Mouse (Mus musculus) frontal cortex, postnatal 10 days (tissue): ENCODE data around the gene Arg1.

Experiments
- DNase-seq, 2 experiments: peaks; one replicate each; pipeline ENCODE4 v3.0.0; 2022; ENCODE audit warnings: low spot score in 2 of 2, mixed read lengths in 1 of 2

Arg1 gene

DNA sequence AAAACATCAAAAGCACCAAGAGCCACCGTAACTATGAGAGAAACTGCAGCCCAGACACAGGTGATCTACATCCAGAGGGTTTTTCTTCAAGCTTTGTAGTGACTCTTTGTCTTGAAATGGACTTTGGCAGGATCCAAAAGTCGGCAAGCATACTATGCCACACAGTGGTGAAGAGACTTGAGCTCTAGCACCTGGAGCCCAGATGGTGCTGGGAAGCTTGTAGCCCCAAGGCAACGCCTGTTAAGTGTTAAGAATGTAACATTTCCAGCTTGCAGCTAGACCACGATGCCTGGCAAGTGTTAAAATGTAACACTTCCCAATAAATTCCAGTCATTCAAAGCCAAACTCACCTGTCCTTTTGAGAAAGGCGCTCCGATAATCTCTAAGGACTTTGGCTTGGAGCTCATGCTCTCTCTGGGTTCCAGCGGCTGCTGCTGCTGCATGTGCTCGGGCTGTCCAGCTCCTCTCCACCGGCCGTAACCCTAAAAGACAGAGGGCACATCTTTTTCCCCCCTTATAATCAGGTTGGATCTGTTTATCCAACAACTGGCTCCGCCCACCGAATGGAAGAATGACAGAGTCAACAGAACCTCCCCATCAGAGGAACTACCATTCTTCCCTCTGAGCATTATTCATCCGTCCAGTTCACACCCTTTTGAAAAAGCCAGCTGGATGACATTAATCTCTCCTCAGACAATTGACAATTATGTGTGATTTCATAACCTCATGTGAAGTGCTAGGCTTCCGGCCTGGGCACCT is at the start of gene Arg1:
Gene Arg1 (minus strand): TSS at position 523 of the 759 bp plus-strand sequence.
- no peak for DNase-seq

DNA sequence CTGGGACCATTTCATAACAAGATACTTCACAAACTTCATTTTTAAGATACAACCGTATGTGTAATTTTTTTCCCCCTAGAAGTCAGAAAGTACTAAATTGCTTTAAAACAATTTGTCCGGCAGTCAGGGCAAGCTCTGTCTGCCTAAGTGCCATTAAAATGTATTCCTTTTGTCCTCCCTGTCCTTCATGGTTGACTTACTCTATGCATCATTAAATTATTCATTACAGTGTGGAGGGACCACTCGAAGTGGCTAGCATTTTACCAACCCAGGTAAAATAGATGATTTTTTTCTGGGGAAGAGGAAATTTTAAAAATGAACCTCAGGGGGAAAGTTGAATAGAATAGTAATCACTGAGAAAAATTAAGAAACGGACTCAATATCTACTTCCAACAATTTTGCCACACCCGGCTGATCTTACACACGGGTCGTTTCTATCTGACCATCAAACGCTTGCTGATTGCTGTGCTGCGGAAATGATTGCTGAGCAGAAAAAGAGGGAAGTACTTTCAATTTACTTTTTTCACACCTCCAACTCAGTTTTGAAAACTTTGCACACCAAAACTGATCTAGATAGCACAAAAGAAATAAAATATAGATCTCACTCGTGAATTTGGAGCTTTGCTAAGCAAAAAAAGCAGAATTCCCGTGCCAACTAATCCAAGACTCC is 46.7 kb upstream of the Arg1 start:
- no peak for DNase-seq

DNA sequence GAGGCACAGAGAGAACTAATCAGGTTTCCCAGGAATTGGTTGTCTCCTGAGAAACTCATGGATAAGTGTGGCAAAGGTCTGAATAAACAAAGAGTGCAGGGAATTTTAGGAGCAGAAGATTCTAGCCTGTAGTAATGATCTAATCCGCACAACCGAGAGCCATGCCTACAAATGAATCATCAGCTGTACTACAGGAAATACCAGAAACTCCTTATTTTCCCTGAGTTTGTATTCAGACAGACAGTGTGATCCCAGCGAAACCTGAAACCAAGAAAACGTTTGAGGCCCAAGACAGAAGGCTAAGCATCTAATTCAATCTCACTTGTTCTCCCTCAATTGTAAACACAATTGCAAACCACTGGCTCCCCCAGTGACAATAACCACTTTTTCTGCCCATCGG is 46.1 kb upstream of the Arg1 start:
- DNase-seq, result no peak

DNA sequence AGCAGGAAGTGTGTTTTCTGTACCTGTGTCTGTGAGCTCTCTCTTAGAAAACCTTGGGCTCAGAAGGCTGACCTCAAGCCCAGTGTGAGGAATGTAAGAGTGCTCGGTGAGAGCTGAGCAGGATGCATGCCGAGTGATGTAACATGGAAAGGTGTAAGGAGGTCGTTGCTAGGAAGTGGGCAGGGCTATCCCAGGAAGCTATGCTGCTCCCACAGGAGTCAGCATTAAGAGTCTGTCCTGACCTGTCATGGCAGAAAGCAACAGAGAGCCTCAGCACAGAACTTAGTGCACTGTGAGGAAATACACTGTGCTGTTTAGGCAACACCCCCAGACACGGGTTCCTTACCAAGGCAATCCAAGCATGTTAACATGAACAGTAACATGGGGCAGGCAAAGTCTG is 45.6 kb upstream of the Arg1 start:
- no peak for DNase-seq

DNA sequence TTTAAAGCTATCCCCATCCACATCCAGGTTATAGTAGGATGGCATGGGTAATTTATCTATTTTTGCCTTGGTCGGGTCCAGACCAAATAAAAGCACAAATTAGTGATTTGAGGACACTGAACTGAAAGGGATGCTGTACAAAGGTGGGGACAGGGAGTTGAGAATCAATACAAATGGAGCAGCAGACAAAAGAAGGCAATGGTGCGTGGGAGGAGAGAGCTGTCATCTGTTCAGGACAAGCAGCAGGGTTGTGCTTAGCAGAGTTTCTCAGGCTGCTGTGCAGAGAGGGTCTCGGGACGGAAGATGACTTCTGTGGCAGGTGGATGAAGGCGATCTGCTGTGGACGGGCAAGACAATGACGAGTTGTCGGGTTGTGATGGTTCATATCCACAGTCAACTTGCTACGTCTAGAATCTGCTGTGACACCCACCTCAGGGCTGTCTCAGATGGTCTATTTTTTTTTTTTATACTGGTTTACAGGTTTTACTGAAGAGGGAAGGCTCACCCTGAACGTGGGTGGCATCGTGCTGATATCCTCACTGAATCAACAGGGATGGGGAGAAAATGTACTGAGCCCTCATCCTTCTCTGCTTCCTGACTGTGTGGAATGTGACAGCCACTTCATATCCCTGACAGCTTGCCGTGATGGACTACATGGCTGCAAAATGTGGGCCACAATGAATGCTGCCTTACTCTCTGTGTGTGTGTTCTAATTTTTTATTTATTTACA is 38.7 kb upstream of the Arg1 start:
- DNase-seq, result no peak

DNA sequence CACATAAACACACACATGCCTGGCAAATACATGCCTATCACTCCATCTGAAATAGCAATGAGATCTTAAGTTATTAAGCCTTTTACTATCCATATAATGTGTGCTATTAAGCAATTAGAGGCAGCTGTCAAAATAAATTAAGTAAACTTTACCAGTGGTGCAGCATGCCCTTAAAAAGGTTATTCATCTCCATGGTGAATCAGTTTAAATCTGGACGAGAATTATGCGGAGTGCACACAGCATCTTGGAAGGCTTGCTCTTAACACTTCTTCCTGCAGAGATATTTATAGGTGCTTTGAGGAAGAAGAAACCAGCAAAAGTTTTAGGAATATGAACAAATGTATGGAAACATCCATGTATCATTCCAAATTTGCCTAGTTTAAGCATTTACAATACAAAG is 34.6 kb upstream of the Arg1 start:
- no peak for DNase-seq

DNA sequence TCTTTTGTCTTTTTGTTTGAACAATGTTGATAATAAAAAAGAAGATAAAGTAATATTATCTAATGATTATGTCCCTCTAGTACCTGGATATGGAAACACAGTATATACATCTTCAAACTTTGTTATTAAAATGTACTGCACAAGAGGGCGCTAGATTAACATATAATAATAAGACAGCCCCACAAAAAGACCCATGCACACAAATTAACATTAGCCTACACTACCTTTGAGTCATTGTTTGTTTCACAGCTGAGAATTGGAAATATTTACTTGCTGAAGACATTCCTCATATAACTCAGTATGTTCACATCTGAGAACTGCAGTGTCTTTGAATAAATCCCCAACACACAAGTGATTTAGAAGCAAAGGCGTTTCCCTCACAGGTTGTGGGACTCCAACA is 33.8 kb upstream of the Arg1 start:
- DNase-seq, result no peak

DNA sequence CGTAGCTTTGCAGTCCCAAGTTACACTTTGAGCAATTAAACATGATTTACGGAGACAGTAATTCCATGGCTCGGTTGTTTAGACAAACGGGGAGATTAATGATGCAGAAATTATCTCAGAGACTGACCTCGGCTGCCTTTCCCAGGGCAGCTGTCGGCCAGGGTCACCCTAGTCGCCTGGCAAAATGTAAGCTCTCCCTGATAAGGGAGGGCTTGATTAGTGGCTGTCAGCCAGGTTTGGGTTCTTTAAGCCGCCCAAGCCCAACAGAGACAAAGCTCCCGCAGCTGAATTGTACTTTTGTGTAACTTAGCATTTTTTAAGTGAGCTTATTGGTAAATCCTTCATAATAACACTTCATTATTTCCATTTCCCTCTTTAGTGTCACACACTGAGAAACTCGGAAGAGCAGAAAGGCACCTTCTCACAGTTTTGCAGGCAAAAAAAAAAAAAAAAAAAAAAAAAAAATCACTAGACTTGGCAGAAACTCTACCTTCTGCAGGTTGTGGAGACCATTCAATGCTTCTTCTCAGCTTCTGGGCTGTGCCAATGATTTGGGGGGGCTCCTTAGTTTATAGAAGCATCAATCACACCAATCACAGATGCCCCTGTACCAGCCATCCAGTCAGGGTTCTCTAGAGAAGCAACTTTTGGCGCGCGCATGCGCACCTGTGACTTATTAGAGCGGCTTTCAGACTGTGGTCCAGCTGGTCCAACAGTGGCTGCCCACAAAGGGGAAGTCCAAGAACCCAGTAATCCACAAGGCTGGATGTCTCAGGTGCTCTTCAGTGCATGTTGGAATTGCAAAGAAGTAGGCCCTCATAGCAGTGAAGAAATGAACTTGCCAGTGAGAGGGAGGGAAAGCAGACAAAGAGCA is 32.0 kb upstream of the Arg1 start:
- no peak for DNase-seq

DNA sequence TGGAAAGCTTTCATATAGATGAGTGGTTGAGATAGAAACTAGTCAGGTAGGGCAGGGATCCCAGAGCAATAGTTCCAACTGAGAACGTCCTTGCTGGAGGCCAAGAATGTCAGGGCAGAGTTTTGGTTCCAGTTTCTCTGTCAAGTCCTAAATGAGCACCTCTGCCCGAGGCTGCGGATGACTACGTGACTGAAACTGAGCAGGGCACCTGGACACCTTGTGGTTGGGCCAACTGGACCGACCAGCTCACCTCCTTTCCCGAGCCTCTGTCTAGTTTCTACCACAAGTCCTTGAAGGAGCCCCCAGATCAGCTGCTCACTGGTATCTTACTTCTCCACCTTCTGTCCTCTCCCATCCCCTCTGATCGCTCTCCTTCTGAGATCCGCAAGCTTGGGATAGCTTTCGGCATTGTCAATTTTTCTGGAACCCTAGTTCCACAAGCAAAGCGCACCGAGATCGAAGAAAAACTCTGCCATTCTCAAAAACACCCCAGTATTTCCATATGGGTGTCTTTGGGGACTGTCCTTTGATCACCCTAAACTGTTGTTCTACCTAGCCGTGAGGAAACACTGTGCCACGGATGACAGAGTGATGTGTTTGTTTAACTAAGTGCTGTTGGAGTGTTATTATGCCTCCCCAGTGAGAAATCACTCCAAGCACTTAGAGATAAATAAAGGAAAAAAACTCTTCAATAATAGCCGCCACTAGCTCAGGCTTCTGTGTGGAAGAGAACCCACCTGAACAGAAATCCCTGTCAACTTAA is 31.2 kb upstream of the Arg1 start:
- DNase-seq, result no peak

DNA sequence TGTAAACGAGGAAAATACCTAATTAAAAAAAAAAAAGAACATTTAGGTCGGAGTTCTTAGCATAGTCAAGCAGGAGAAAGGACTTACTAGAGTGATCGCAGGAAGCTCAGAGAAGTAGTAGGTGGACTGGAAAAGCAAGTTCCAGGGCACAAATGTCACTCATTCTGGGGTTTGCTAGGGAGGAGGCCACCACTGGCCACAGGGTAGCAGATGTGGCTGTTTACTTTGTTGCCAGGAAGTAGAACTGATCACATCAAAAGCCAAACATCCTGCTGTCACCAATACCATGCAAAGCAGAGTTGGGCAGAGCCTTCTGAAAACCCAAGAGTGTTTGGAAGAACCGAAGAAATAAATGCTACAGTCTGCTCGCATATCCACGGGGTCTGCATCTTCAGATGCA is 26.6 kb upstream of the Arg1 start:
- no peak for DNase-seq

DNA sequence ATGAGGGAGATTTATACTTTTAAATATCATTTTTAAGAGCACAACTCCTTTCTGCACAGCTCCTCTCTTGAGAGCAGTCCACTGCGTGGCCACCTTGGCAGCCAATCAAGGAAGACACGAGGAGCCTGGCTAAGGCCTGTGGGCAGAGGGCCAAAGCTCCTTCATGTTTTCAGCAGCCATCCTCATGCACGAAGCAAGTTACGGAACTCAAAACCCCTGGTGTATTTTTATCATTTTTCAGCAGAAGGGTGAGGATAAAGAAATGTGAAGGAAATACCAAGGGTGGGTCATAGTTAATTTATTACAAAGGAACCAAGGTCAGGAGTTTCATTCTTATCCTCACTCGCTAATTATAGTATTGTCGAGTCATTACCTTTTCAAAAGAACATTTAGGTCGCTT is 25.3 kb upstream of the Arg1 start:
- DNase-seq, result no peak

DNA sequence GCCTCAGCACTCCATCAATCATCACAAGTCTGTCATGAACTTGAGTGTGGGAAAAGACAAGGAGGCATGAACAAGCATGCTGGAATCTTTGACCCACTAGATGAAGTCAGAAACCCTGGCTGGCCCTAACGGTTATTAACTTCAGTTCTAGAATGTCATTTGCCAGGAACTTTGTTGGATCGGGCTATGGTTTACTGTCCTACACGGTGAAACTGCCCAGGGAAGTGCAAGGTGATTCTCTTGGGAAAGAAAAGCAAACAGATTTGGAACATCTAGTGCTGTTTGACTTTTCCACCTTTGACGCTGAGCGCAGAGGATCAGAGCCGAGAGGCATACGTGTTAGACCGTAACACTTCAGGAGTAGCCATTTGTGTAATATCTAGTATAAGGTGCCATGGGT is 24.3 kb upstream of the Arg1 start:
- DNase-seq, result no peak

DNA sequence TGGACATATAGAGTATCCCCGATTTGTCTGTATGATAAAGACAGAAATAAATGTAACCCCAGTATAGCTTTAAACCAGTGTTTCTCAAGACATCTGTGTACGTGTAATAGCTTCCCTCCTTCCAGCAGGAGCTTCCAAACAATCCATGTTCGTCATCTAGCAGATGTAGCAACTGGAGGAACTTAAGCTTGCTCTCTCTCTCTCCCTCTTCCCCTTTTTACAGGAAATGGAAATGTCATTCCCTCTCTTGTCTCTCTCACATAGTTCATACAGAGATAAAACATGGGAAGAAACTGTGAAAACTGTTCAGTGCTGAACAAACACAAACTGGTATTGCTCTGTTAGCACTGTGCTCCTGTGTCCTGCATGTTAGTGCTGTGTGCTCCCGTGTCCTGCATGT is 22.9 kb upstream of the Arg1 start:
- no peak for DNase-seq

DNA sequence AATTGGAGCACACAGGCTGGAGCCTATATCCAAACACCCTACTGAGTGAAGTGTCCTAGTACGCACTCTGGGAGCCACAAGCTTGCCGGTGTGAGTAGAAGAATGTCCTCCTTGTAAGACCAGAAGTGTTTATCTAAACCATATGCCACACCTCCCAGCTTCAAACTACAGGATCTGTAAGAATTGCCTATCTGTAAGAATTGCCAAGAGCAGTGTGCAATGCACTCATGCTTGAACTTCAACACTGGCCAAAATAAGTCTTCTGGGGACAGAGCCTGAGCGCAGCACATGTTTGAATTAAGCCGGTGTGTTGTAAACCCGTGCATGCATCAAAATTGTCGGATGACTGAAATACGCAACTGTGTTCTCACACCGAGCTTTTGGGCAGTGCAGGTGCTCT is 21.0 kb upstream of the Arg1 start:
- DNase-seq, result no peak

DNA sequence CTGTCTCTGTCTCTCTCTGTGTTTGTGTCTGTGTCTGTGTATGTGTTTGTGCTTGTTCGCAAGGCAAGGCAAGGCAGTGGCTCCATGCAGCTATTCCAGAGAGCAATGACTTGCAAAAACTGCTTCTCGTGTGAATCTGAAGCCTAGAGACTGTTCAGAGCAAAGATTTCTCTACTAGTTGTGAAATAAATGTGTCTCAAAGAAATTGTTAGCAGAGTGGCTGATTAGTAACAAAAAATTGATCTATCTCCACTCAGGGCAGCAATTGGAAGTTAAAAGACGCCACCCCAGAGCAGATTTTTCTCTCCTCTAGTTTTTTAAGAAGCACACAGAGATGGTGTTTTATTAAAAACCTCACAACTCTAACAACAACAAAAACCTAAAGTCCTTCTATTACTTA is 20.6 kb upstream of the Arg1 start:
- DNase-seq, result no peak

DNA sequence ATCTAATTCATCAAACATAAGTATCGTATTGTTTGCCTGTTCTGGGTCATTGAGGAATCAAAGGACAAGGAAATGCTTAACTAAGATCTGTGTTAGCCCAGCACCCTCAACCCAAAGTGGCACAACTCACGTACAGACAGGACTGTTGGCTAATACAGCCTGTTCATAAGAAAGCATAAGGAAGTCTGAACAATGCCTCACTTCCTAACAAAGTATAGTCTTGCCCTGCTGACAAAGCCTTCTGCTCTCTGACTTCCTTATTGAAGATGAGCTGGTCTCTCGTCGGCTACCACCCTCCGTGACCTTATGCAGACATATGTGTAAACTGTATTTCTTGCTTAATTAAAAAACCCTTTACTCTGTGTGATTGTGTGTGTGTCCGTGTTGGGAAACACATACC is 2.9 kb upstream of the Arg1 start:
- DNase-seq, result no peak

DNA sequence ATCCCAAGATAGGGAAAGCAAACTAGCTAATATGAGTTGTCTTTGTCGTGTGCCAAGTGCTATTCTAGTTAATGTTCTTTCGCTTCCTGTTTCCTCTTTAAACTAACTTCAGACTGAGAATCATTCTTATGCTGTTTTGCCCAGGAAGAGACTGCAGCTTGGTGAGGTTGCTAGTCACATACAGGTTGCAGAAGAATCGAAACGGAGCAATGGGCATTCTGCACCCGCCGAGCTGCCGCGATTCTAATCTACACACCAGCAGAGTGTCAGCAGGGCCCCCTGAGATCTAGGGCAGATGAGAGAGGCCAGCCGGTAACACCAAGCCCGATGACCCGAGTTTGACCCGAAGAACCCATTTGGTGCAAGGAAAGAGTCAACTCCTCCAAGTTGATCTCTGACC is 788 bp upstream of the Arg1 start:
- no peak for DNase-seq

DNA sequence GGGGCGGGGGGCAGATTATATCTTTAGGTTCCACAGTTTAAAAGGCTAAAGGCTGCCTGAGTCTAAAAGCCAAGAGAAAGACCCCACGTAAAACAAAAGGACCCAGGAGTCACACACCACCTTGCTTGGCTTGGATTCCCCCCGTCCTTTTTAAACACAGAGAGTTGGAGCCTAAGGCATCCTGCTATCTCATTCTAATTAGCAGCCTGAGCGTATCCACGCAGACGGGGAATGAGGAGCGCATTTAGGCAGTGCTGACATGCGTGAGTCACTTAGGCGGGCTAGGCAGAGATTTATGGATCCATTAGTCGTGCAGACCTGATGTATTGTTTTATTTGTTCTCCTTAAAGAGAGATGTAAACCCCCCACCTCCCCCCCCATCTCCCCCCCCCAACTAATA is 904 bp downstream of the Arg1 start:
- no peak for DNase-seq

DNA sequence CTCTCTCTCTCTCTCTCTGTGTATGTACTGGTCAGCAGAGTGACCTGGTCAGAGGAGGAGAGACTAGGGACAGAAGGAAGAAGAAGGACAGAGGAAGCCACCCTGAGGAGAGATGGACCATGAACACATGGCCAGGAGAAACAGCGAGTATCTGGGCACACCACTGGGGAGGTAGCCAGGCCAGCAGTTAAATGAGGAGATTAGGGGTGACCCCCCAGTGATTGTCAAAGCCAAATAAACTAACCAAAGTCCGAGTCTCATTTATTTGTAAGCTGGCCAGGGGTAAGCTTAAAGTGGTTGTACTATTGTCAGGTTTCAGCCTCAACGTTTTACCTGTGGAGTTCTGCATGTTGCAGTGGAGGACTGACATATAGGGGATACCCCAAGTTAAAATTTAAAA is 3.0 kb downstream of the Arg1 start:
- DNase-seq, result no peak

DNA sequence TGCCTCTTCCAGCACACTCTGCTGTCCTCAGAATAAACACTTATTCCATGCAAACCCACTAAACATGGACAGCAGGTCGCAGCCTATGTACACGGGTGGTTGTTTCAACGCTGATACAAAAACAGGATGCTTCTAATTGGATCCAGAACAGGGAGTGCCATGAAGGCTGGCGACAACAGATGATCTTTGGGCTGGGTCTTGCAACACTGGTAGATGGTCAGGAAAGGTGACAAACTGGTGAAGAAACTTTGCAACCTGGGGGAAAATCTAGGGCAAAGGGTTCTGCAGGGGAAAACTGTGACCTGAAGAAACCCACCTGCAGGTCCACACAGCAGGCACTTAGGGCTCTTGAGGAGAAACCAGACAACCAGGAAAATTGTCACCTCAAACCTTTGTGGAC is 4.3 kb downstream of the Arg1 start:
- no peak for DNase-seq

DNA sequence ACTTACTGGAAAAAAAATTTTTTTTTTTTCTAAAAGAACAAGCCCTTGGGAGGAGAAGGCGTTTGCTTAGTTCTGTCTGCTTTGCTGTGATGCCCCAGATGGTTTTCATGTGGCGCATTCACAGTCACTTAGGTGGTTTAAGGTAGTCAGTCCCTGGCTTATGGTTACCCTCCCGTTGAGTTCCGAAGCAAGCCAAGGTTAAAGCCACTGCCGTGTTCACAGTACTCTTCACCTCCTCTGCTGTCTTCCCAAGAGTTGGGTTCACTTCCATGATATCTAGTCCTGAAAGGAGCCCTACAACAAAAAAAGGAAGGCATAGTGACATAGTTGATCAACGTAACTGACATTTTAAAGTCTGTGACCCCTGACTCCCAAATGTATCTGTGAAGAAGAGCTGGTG is 11.8 kb downstream of the Arg1 start:
- no peak for DNase-seq
